Mouse (Mus musculus) T-cell, adult 2 months (primary cell): ENCODE measurements around the gene Wdr27.

Experiments
- DNase-seq: peaks from one replicate; pipeline ENCODE4 v3.0.0; 2022; ENCODE audit warnings: low spot score

Gene Wdr27

DNA sequence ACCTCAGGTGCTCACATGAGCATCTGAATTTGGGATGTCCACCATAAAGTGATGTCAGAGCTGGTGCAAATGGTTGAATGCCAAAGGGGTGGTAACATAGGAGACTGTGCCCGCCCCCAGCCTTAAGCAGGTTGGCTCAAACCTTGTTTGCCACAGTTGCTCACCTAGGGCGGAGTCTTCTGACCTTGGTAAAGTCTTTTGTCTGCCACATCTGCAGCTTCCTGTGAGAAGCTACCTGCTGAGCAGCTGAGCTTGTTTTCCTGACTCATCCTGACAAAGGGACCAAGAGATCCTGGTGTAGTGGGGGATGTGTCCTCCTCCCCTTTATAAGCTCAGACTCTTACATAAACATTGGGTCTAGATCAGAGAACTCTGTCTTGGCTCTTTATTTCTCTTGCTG is 125.0 kb downstream of the Wdr27 start:
- no peak for DNase-seq

DNA sequence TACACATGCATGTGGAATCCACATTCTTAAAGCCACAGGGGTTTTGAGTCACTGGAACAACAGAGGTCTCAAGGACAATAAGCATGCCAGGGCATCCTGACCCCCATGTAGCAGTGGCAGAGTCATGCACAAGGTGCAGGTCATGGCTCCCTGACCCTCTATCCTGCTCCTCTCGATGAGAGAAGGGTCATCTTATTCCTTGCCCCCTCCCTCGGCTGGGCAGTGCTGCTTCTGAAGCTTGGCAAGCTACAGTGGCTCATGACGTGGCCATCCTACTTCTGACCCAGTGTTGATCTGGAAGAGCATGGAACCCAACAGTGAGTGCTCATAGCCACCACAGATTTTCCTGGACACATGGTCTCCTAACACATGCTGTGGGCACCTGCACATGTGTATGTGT is 126.9 kb downstream of the Wdr27 start:
- no peak for DNase-seq

GRCm38 (mm10) chr17:14815304-14815703 is 127.7 kb downstream of the Wdr27 start:
- no peak for DNase-seq

- DNase-seq, result no peak
Measured at GRCm38 (mm10) chr17:14812631-14813030, 130.3 kb downstream of the Wdr27 start.

- no peak for DNase-seq
Measured at GRCm38 (mm10) chr17:14812033-14812432, 130.9 kb downstream of the Wdr27 start.

- DNase-seq, result no peak
Measured at GRCm38 (mm10) chr17:14806808-14807207, 136.2 kb downstream of the Wdr27 start.

DNA sequence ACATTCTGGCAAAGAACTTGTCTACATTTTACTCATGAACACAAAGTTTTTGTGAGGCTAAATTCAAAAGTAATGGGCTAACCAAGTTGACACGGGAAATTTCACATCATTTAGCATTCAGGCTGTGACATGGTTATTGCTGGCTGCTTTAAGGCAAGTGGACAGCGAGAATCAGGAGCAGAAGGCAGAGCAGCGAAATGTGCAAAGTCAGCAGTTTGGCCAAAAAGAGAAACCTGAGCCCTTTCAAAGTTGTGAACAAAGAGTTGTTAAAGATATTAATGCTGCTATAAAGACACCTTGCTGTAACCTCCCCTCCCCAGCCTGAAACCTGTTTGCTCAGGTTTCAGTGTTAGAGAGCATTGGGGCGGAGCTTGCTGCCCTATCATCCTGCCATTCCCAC is 143.7 kb downstream of the Wdr27 start:
- DNase-seq, result no peak

DNA sequence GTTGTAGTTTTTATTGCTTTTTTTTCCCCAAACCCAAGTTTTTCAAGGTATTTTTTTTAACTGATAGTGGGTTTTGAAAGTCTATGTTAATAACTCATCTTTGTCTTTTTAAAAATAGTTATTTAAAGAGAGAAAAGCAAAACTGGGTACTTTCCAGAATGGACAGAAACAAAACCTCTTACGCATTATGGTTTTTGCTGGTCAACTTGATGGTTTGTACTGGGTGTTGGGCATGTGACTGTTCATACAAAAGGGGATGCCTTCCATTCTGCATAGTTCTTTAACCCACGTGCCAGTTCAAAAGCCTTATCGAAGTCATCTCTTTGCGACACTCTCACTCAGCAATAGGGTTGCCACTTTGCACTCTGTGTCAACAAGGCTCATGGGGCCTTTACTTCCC is 147.9 kb downstream of the Wdr27 start:
- no peak for DNase-seq

DNA sequence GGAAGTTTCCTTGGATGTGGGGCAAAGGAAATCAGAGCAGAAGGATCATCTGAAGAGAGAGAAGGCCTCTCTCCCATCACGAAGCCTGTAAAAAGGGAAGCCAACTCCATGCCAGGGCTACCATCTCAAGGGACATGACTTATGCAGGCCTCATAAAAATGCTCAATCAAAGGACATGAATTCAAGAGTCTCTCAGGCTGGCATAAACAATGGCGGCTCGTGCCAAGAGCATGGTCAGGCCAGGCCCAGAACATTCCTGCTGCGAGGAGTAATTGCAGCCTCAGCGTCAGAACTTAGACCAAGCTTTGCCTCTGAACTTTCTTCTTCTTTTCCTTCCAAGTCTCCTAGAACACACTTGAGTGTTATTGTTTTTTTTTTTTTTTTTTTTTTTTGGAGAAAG is 163.6 kb downstream of the Wdr27 start:
- DNase-seq, result no peak

DNA sequence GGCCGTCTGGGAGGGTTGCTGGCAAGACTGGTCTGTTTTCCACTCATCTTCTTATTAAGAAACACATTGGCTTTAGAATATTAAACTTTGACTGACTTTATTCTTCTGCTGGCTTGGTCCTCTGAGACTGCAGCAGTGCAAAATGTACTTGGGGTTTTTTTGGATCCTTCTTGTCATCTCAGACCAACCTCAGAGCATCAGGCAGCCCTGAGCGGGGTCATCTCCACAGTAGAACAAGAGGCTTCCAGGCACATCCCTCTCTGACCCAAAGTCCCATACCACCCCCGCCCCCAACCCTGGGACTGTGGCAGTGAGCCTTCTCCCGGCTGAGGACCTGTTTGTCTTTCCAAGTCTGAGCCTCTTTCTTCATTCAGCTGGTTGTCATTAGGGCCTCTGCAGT is 171.6 kb downstream of the Wdr27 start:
- no peak for DNase-seq

DNA sequence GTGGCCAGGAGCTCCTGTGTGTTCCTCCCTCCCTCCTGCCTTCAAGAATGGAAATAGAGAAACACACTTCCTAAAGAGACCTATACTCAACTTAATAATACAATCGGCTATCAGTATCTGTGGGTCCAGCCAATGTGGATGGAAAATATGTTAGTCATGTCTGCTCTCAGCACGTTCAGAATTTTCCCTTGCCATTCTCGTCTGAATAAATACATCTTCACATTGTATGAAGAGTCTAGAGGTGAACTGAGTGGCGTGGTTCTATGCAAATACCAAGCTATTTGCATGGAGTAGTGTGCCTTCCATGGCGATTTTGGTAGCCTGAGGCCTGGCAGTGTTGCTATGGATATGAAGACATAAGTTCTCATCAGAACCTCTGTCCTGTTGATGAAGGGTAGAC is 172.6 kb downstream of the Wdr27 start:
- DNase-seq, result no peak
